11 mouse cellular contexts compared by ENCODE assay signal in the genomic region with DNA sequence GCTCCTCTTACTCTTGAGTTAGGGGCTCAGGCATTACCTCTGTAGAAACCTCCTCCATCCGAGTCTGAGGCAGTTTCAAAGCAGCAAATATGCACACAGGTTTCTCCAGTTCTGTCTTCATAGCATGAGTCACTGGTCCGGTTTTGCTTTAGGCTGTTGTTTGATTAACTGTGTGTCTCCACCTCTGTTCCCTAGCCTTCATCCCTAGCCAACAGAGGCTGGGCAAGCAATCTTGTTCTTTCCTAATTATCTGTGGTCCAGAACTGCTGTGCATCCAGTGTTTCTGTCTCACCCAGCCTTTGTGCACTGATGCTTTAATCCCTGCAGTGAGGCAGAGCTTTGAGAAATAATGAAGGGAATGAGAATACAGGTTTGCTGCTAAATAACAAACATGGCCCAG.
DNase-seq lines count a peak whose midpoint lies in the region; ATAC-seq and TF ChIP-seq lines count a peak whose summit lies in the region.
"Had no signal": no experiment of that assay in that cellular context is flagged by ENCODE, and none has a peak within 500 bp of the region (broad histone marks: within the 10 kb centered on the region; RNA-seq: fewer than 3 reads in every experiment).

No protein-coding gene starts in this region.

- no peak for TF ChIP-seq CTCF in layer of hippocampus, adult 2 months (conservative IDR thresholded peaks at IDR 0.05)

- no peak overlapping the region; the same call in 1 of the 2 replicates for H3K9ac ChIP-seq in forebrain, embryonic 12.5 days
- no peak overlapping the region for H3K9ac ChIP-seq in midbrain, embryonic 14.5 days (replicated peaks; ENCODE audit: low read length)

- peak overlapping the region; percentile 36; the same call in 1 of the 2 replicates for H3K27ac ChIP-seq in layer of hippocampus, adult 2 months
- peak overlapping the region; percentile 42; the same call in 1 of the 2 replicates for H3K27ac ChIP-seq in brown adipose tissue, adult 24 weeks (replicated peaks; ENCODE audit: low read depth, low read length)
- H3K27ac ChIP-seq in forebrain, embryonic 12.5 days: peak overlapping the region; percentile 19; the same call in 1 of the 2 replicates
- H3K27ac ChIP-seq in midbrain, embryonic 14.5 days (replicated peaks; ENCODE audit: low read depth, low read length): no peak overlapping the region; the same call in 1 of the 2 replicates

- no peaks in the 10 kb centered on the region for H3K9me3 ChIP-seq in forebrain, embryonic 12.5 days
- H3K9me3 ChIP-seq in midbrain, embryonic 14.5 days (ENCODE audit: control insufficient read depth, low read length): no peaks in the 10 kb centered on the region

- no peaks in the 10 kb centered on the region for H3K36me3 ChIP-seq in forebrain, embryonic 12.5 days (replicated peaks)
- no peaks in the 10 kb centered on the region for H3K36me3 ChIP-seq in midbrain, embryonic 14.5 days (ENCODE audit: control insufficient read depth, insufficient read depth, low read length)

- H3K4me3 ChIP-seq in layer of hippocampus, adult 2 months: no peak overlapping the region
- H3K4me3 ChIP-seq in brown adipose tissue, adult 24 weeks (ENCODE audit: insufficient read depth, low read depth, low read length): no peak overlapping the region
- no peak overlapping the region for H3K4me3 ChIP-seq in forebrain, embryonic 12.5 days (replicated peaks)
- no peak overlapping the region for H3K4me3 ChIP-seq in midbrain, embryonic 14.5 days (replicated peaks; ENCODE audit: low read depth, low read length)

- peaks cover 38% of the 10 kb centered on the region for H3K4me1 ChIP-seq in brown adipose tissue, adult 24 weeks (ENCODE audit: control insufficient read depth, insufficient read depth, insufficient read length, low read length)
- H3K4me1 ChIP-seq in forebrain, embryonic 12.5 days: peaks cover 12% of the 10 kb centered on the region
- H3K4me1 ChIP-seq in midbrain, embryonic 14.5 days (ENCODE audit: control insufficient read depth, insufficient read depth, low read length): no peaks in the 10 kb centered on the region

- 5% methylated on average over 2 of the region's 2 CpGs for WGBS in forebrain, embryonic 12.5 days
- 56% methylated on average over 2 of the region's 2 CpGs for WGBS in midbrain, embryonic 14.5 days

- no peaks in the 10 kb centered on the region for H3K27me3 ChIP-seq in forebrain, embryonic 12.5 days
- H3K27me3 ChIP-seq in midbrain, embryonic 14.5 days (ENCODE audit: control insufficient read depth, insufficient read depth, low read length): no peaks in the 10 kb centered on the region

- ATAC-seq in forebrain, embryonic 12.5 days (ENCODE audit: low FRiP score): peak; percentile 49; the same call in 1 of the 2 replicates
- ATAC-seq in midbrain, embryonic 14.5 days (ENCODE audit: low FRiP score, low TSS enrichment): no peak

- H3K4me2 ChIP-seq in forebrain, embryonic 12.5 days: no peak overlapping the region
- no peak overlapping the region for H3K4me2 ChIP-seq in midbrain, embryonic 14.5 days (ENCODE audit: low read length)

- no peak for DNase-seq in layer of hippocampus, adult 2 months (ENCODE audit: low spot score in 2 of 2)
- no peak for DNase-seq in layer of hippocampus, postnatal 14 days (ENCODE audit: low spot score in 2 of 2)
- DNase-seq in midbrain, embryonic 14.5 days: peak; percentile 16
- no peak for DNase-seq in yolk sac, embryonic 10.5 days (ENCODE audit: low spot score)
- DNase-seq in thymus, postnatal 4 days: no peak
- no peak for DNase-seq in thymus, postnatal 14 days
- DNase-seq: adrenal gland, adult 8-10 months; cerebellum, postnatal 36 days; kidney, adult 2 months had no signal
